Mouse (Mus musculus) neural tube, embryonic 12.5 days (tissue): Measurements from ENCODE around the gene Pomt1. TPM values are rescaled to one million over a fixed set of nuclear protein-coding genes. Genes with fewer than 3 reads are reported as not detected.

ENCODE experiments used
- ATAC-seq: fragments of 200-750 bp; cut with Nextera tagmentation; 2 replicates; pipeline ENCODE4 v1.8.0; 2017; ENCODE audit warnings: low read depth, mild to moderate bottlenecking, moderate TSS enrichment, moderate library complexity; ENCODE audit not compliant: low FRiP score
- H3K27ac ChIP-seq: fragments of 300-500 bp; sonication (generic); 2 replicates; pipeline ENCODE4 v1.5.1; 2016
- H3K27me3 ChIP-seq: fragments of 300-500 bp; sonication (generic); replicated peaks from 2 replicates; pipeline ENCODE4 v1.6.1; 2016; ENCODE audit warnings: mild to moderate bottlenecking
- H3K36me3 ChIP-seq: fragments of 300-500 bp; sonication (generic); 2 replicates; pipeline ENCODE4 v1.6.1; 2016; ENCODE audit warnings: mild to moderate bottlenecking
- H3K4me1 ChIP-seq: fragments of 300-500 bp; sonication (generic); 2 replicates; pipeline ENCODE4 v1.6.1; 2016
- H3K4me2 ChIP-seq: fragments of 300-500 bp; sonication (generic); replicated peaks from 2 replicates; pipeline ENCODE4 v1.6.1; 2016; ENCODE audit warnings: mild to moderate bottlenecking
- H3K4me3 ChIP-seq: fragments of 300-500 bp; sonication (generic); 2 replicates; pipeline ENCODE4 v1.5.1; 2016
- H3K9ac ChIP-seq: fragments of 300-500 bp; sonication (generic); 2 replicates; pipeline ENCODE4 v1.6.1; 2016; ENCODE audit warnings: mild to moderate bottlenecking
- H3K9me3 ChIP-seq: fragments of 300-500 bp; sonication (generic); 2 replicates; pipeline ENCODE4 v1.6.1; 2016; ENCODE audit warnings: mild to moderate bottlenecking
- WGBS: fragments of 180-500 bp; shearing (Covaris S2); methylation state at CpG from one replicate; pipeline ENCODE4 v1.1.7; 2016; 5-methylcytosine and 5-hydroxymethylcytosine counted together
- polyA plus RNA-seq: library from polyadenylated mRNA; unstranded; fragments of >200 nt; fragmentation: Nextera tagmentation; extraction: Ambion mirVana; gene quantifications from 2 replicates; pipeline ENCODE4 v1.2.1, GENCODE M21; 2016

Pomt1 gene
- polyA plus RNA-seq, 1 experiment from 2014 or later: 23.5 TPM

DNA sequence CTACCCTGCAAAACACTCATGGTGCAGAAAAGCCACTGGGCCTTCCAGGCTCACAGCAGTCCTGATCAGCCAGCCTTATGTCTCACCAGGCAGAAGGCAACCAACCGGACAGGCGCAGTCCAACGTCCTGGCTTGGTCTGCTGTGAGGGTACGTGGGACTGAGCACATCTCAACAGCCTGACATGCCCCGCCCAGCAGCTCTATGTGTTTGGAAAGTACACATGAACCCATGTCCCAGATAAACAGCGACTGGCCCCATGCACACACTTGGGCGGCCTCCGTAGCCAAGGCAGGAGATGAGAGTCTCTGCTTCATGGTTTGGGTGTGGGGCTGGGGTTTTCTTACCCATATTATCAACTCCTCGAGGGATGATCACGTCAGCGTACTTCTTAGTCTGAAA, 19.9 kb downstream of the Pomt1 start:
- H3K27ac ChIP-seq: no peak overlapping the region
- H3K4me3 ChIP-seq: no peak overlapping the region
- peaks cover 65% of the 10 kb centered on the region for H3K36me3 ChIP-seq
- no peak overlapping the region for H3K4me2 ChIP-seq
- WGBS: 96% methylated on average over 11 of the region's 11 CpGs
- H3K9me3 ChIP-seq: no peaks in the 10 kb centered on the region
- ATAC-seq: no peak
- peaks cover 11% of the 10 kb centered on the region for H3K4me1 ChIP-seq
- H3K9ac ChIP-seq: no peak overlapping the region
- H3K27me3 ChIP-seq: no peaks in the 10 kb centered on the region

DNA sequence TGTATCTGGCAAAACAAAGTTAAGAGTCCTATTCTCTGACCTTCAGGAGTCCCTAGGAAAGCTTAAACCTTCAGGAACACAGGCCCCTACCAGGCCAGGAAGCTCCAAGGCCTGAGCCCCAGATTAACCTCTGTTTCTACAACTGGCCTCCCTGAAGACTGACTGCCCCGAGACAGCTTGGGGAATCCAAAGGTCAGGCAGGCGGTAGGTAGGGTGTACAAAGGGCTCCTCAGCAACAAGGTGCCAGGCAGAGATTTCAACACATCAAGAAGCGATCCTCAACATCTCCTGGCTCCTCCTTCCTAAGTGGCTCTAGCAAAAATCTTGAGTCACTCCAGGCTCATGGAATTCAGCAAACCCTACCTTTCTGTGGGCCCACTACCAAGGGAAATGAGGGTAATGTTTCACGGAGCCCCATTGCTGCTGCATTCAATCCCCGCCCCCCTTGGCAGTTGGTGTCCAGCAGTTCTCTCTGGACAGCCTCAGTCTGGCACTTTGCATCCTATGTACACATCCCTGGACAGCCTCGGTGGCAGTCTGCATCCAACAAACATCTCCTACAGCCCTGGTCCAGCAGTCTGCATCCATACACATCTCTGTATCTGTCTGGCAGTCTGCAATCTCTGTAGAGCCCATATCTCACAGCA, 22.6 kb downstream of the Pomt1 start:
- no peak for ATAC-seq
- 64% methylated on average over 6 of the region's 6 CpGs for WGBS
- Histone ChIP-seq H3K9me3 (no peaks in the 10 kb centered on the region), H3K27me3 (no peaks in the 10 kb centered on the region), H3K9ac (peak overlapping the region; percentile 77), H3K27ac (no peak overlapping the region), H3K36me3 (peaks cover 39% of the 10 kb centered on the region), H3K4me2 (peak overlapping the region; percentile 80), H3K4me3 (peak overlapping the region; percentile 76), H3K4me1 (peaks cover 11% of the 10 kb centered on the region)

GRCm38 (mm10) chr2:32259657-32260417, 23.4 kb downstream of the Pomt1 start, which contains the start of gene Uck1:
TSS of gene Uck1 (minus strand) at chr2:32260159.
- peak within 1 kb of the TSS; percentile 76 for H3K4me3 ChIP-seq
- peaks cover 31% of the 10 kb centered on the region for H3K36me3 ChIP-seq
- H3K9me3 ChIP-seq: no peaks in the 10 kb centered on the region
- 2% methylated on average over 59 of the region's 59 CpGs for WGBS
- peaks cover 11% of the 10 kb centered on the region for H3K4me1 ChIP-seq
- H3K27me3 ChIP-seq: no peaks in the 10 kb centered on the region
- peak within 1 kb of the TSS; percentile 11; the same call in 1 of the 2 replicates for H3K27ac ChIP-seq
- H3K9ac ChIP-seq: peak within 1 kb of the TSS; percentile 77
- peak; percentile 89 for ATAC-seq
- peak within 1 kb of the TSS; percentile 80 for H3K4me2 ChIP-seq

- Histone ChIP-seq H3K9ac (no peak overlapping the region), H3K4me3 (no peak overlapping the region), H3K4me2 (peak overlapping the region; percentile 80), H3K9me3 (no peaks in the 10 kb centered on the region), H3K27me3 (no peaks in the 10 kb centered on the region), H3K36me3 (peaks cover 29% of the 10 kb centered on the region), H3K27ac (no peak overlapping the region), H3K4me1 (peaks cover 11% of the 10 kb centered on the region)
- ATAC-seq: no peak
- WGBS: 29% methylated on average over 4 of the region's 4 CpGs
Observed at GRCm38 (mm10) chr2:32260635-32261034, 24.2 kb downstream of the Pomt1 start.

DNA sequence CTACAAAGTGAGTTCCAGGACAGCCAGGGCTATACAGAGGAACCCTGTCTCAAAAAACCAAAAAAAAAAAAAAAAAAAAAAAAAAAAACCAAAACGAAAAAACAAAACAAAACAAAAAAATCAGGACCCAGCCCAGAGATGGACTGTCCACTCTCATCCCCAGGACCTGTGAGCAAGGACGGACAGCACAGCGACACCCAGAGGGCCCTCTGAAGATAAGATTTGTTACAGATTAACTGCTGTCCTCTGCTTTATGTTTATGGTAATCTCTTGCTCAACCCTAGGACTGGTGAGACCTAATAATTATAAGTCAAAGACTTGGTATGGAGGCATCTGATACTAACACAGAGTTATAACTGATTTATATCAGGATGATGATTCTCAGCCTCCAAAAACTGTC, 39.4 kb downstream of the Pomt1 start:
- H3K27me3 ChIP-seq: no peaks in the 10 kb centered on the region
- peaks cover 41% of the 10 kb centered on the region for H3K36me3 ChIP-seq
- no peak for ATAC-seq
- H3K4me2 ChIP-seq: no peak overlapping the region
- WGBS: 78% methylated on average over 3 of the region's 3 CpGs
- no peaks in the 10 kb centered on the region for H3K4me1 ChIP-seq
- H3K9ac ChIP-seq: no peak overlapping the region
- no peaks in the 10 kb centered on the region for H3K9me3 ChIP-seq
- no peak overlapping the region for H3K27ac ChIP-seq
- no peak overlapping the region for H3K4me3 ChIP-seq

DNA sequence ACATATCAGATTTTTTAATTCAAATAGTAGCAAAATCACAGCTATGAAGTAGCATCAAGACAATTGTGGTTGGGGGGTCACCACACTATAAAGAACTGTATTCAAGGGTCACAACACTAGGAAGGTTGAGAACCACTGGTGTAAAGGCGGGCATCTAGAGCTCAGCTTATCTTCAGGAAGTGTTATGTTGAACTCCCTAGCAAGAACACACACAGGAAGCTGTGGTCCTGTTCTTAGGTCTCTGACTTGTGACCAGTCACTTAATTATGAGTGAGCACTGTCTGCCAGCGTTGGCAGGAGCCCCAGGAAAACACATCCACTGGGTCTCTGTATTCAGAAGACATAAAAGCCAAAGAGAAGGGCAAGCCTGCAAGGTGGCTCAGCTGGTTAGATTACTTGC, 45.9 kb downstream of the Pomt1 start:
- Histone ChIP-seq H3K4me1 (peaks cover 8% of the 10 kb centered on the region), H3K27me3 (no peaks in the 10 kb centered on the region), H3K9ac (no peak overlapping the region), H3K27ac (no peak overlapping the region), H3K9me3 (no peaks in the 10 kb centered on the region), H3K36me3 (peaks cover 68% of the 10 kb centered on the region), H3K4me3 (no peak overlapping the region), H3K4me2 (no peak overlapping the region)
- 94% methylated on average over 2 of the region's 2 CpGs for WGBS
- no peak for ATAC-seq

DNA sequence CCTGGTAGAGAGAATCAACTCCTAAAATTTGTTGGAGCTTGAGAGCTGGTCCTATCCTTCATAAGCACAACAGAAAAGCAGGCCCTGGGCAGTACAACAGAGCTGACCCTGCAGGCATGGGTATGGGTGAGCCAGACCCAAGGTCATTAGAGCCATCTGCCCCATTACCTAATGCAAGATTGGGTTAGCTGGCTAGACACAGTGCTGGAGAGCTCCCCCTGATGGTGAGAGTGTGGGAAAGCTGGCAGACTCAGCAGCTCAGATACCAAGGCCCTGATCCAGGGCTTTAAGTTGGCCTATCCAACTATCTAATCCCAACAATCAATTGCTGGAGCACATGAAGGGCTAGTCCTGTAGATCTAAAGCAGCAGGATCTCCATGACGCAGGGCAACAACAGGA, 46.3 kb downstream of the Pomt1 start:
- Histone ChIP-seq H3K36me3 (peaks cover 63% of the 10 kb centered on the region), H3K4me2 (no peak overlapping the region), H3K4me1 (peaks cover 8% of the 10 kb centered on the region), H3K9ac (no peak overlapping the region), H3K27me3 (no peaks in the 10 kb centered on the region), H3K4me3 (no peak overlapping the region), H3K27ac (no peak overlapping the region), H3K9me3 (no peaks in the 10 kb centered on the region)
- no peak for ATAC-seq
- WGBS: 84% methylated on average over 1 of the region's 1 CpGs

- WGBS: 90% methylated on average over 3 of the region's 3 CpGs
- Histone ChIP-seq H3K9me3 (no peaks in the 10 kb centered on the region), H3K36me3 (peaks cover 51% of the 10 kb centered on the region), H3K4me2 (no peak overlapping the region), H3K4me3 (no peak overlapping the region), H3K4me1 (peaks cover 11% of the 10 kb centered on the region), H3K27ac (no peak overlapping the region), H3K9ac (no peak overlapping the region), H3K27me3 (no peaks in the 10 kb centered on the region)
- no peak for ATAC-seq
Observed at GRCm38 (mm10) chr2:32283986-32284385, 47.6 kb downstream of the Pomt1 start.

- peak within 1 kb of the TSS; percentile 88 for H3K4me2 ChIP-seq
- no peaks in the 10 kb centered on the region for H3K9me3 ChIP-seq
- 1% methylated on average over 23 of the region's 23 CpGs for WGBS
- peaks cover 28% of the 10 kb centered on the region for H3K36me3 ChIP-seq
- H3K9ac ChIP-seq: peak within 1 kb of the TSS; percentile 95
- H3K4me3 ChIP-seq: peak within 1 kb of the TSS; percentile 93
- ATAC-seq: no peak
- no peaks in the 10 kb centered on the region for H3K27me3 ChIP-seq
- peaks cover 17% of the 10 kb centered on the region for H3K4me1 ChIP-seq
- peak within 1 kb of the TSS; percentile 32; the same call in 1 of the 2 replicates for H3K27ac ChIP-seq
Observed at GRCm38 (mm10) chr2:32287334-32287840, 51.0 kb downstream of the Pomt1 start, which contains the start of gene Golga2. TSS of gene Golga2 (plus strand) at chr2:32287384.

- peak; percentile 98 for ATAC-seq
- Histone ChIP-seq H3K4me2 (peak within 1 kb of the TSS; percentile 88), H3K27me3 (no peaks in the 10 kb centered on the region), H3K4me3 (peak within 1 kb of the TSS; percentile 93), H3K27ac (peak within 1 kb of the TSS; percentile 32), H3K9ac (peak within 1 kb of the TSS; percentile 95), H3K9me3 (no peaks in the 10 kb centered on the region), H3K36me3 (peaks cover 28% of the 10 kb centered on the region), H3K4me1 (peaks cover 17% of the 10 kb centered on the region)
- under 1% methylated on average over 40 of the region's 41 CpGs for WGBS
Observed at GRCm38 (mm10) chr2:32287923-32288367, 51.6 kb downstream of the Pomt1 start, which contains the start of gene Swi5. TSS of gene Swi5 (minus strand) at chr2:32288075.

DNA sequence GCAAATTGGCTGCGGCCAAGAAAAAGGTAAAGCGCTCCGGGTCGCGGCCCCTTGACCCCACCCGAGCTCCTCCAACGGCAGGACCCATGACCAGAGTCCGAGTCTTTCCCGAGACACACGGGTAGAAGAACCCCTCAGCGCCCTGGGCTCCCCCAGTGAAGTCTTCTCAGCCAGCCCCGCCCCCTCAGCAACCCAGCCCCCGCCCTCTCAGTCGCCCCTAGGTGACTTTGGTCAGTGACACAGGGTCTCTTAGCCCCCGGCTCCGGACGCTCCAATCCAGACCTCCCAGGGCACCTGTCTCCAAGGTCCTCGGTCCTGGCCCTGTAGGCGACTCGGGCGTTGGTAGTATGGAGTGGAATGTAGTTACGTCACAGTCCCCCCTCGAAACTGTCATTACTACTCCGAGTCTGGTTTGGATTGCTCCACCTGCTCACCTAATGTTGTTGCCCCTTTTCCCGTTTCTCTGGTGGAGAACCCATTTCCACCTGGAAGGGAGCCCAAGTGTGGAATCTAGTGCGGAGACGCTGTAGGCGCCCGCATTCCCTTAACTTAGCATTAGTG, 52.1 kb downstream of the Pomt1 start:
- Histone ChIP-seq H3K4me2 (peak overlapping the region; percentile 78), H3K9me3 (no peaks in the 10 kb centered on the region), H3K4me3 (peak overlapping the region; percentile 93), H3K27me3 (no peaks in the 10 kb centered on the region), H3K4me1 (peaks cover 17% of the 10 kb centered on the region), H3K9ac (peak overlapping the region; percentile 82), H3K27ac (no peak overlapping the region; the same call in 1 of the 2 replicates), H3K36me3 (peaks cover 30% of the 10 kb centered on the region)
- 3% methylated on average over 29 of the region's 29 CpGs for WGBS
- peak; percentile 72 for ATAC-seq

DNA sequence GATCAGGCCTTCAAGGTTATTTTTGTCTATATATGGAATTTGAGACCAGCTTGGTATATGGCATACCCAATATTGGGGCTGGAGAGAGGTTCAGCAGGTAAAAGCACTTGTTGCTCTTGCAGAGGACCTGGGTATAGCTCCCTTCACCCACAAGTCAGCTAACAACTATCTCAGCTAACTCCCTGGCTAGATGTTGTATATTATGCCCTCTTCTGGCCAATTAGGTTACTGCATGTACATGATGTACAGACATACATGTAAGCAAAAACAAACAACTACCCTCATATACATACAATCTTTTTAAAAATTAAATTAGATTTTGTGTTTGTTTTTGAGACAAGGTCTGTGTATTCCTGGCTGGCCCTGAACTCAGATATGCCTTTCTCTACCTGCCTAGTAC, 53.2 kb downstream of the Pomt1 start:
- peak overlapping the region; percentile 78; the same call in 1 of the 2 replicates for H3K4me2 ChIP-seq
- ATAC-seq: no peak
- no peak overlapping the region for H3K27ac ChIP-seq
- peaks cover 21% of the 10 kb centered on the region for H3K36me3 ChIP-seq
- H3K4me3 ChIP-seq: no peak overlapping the region
- H3K27me3 ChIP-seq: no peaks in the 10 kb centered on the region
- peaks cover 17% of the 10 kb centered on the region for H3K4me1 ChIP-seq
- H3K9ac ChIP-seq: no peak overlapping the region
- H3K9me3 ChIP-seq: no peaks in the 10 kb centered on the region
